Mouse (Mus musculus) forebrain, embryonic 13.5 days (tissue): ENCODE data around the gene Mrpl48. TPM values are rescaled to one million over a fixed set of nuclear protein-coding genes. Genes with fewer than 3 reads are reported as not detected.

Experiments
- ATAC-seq: fragments of 200-750 bp; cut with Nextera tagmentation; 2 replicates; pipeline ENCODE4 v1.8.0; 2017
- H3K27ac ChIP-seq: fragments of 300-500 bp; sonication (generic); 2 replicates; pipeline ENCODE4 v1.5.1; 2015; ENCODE audit warnings: inconsistent platforms, mild to moderate bottlenecking, moderate library complexity
- H3K27me3 ChIP-seq: fragments of 300-500 bp; sonication (generic); 2 replicates; pipeline ENCODE4 v1.6.1; 2015; ENCODE audit warnings: mild to moderate bottlenecking, inconsistent platforms
- H3K36me3 ChIP-seq: fragments of 300-500 bp; sonication (generic); 2 replicates; pipeline ENCODE4 v1.6.1; 2015; ENCODE audit warnings: mild to moderate bottlenecking, inconsistent platforms; ENCODE audit not compliant: poor library complexity, severe bottlenecking
- H3K4me1 ChIP-seq: fragments of 300-500 bp; sonication (generic); 2 replicates; pipeline ENCODE4 v1.6.1; 2015; ENCODE audit warnings: inconsistent platforms
- H3K4me2 ChIP-seq: fragments of 300-500 bp; sonication (generic); 2 replicates; pipeline ENCODE4 v1.6.1; 2015; ENCODE audit warnings: inconsistent platforms, mild to moderate bottlenecking, moderate library complexity
- H3K4me3 ChIP-seq: fragments of 300-500 bp; sonication (generic); 2 replicates; pipeline ENCODE4 v1.5.1; 2015; ENCODE audit warnings: mild to moderate bottlenecking, inconsistent platforms
- H3K9ac ChIP-seq: fragments of 300-500 bp; sonication (generic); 2 replicates; pipeline ENCODE4 v1.6.1; 2015; ENCODE audit warnings: mild to moderate bottlenecking, inconsistent platforms
- H3K9me3 ChIP-seq: fragments of 300-500 bp; sonication (generic); replicated peaks from 2 replicates; pipeline ENCODE4 v1.6.1; 2016; ENCODE audit warnings: inconsistent platforms
- WGBS: fragments of 180-500 bp; shearing (Covaris S2); methylation state at CpG from one replicate; pipeline ENCODE4 v1.1.7; 2015; 5-methylcytosine and 5-hydroxymethylcytosine counted together
- polyA plus RNA-seq: library from polyadenylated mRNA; unstranded; fragments of >200 nt; fragmentation: Nextera tagmentation; extraction: Ambion mirVana; gene quantifications from 2 replicates; pipeline ENCODE4 v1.2.1, GENCODE M21; 2015

Gene Mrpl48
- polyA plus RNA-seq, 1 experiment from 2014 or later = 69.9 TPM

DNA sequence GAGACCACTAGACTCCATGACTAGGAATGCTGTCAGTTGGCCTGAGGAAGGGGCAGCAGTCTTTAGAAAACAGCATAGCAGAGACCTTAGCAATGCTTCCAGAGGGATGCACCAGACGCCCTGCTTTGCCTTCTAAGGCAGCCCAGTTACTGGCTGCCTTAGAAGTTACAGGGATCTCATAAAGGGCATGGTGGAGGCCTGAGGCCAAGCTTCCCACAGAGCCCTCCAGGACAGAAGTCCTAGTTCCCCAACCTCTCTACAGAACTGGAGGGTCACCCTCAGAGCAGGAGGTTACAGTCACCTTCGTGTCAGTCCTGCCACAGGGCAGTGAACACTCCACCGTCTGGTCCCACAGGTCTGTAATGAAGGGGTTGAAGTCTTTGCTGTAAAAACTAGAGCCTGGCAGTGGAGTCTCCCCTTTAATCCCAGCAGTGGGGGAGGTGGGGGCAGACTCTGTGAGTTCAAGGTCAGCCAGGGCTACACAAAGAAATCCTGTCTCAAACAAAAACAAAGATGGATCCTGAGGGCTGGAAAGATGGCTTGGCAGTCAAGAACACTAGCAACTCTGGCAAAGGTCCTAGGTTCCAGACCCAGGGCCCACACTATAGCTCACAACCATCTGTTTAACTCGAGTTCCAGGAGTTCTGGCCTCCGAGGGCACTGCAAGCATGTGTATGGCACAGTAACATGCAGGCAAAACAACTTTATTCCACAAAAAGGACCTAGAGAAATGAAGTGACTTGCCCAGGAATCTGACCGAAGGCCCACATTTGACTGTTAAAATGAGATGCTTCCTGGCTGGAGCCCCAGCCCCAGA, 106.9 kb downstream of the Mrpl48 start:
- Histone ChIP-seq H3K9me3 (no peaks in the 10 kb centered on the region), H3K4me1 (0 out of 2 replicates have a peak, but pooled peaks cover under 1% of the 10 kb centered on the region), H3K36me3 (peaks cover 4% of the 10 kb centered on the region; the same call in 1 of the 2 replicates), H3K4me3 (no peak overlapping the region), H3K27me3 (no peaks in the 10 kb centered on the region), H3K4me2 (no peak overlapping the region), H3K27ac (no peak overlapping the region), H3K9ac (no peak overlapping the region)
- ATAC-seq = no peak
- WGBS = 76% methylated on average over 6 of the region's 6 CpGs

DNA sequence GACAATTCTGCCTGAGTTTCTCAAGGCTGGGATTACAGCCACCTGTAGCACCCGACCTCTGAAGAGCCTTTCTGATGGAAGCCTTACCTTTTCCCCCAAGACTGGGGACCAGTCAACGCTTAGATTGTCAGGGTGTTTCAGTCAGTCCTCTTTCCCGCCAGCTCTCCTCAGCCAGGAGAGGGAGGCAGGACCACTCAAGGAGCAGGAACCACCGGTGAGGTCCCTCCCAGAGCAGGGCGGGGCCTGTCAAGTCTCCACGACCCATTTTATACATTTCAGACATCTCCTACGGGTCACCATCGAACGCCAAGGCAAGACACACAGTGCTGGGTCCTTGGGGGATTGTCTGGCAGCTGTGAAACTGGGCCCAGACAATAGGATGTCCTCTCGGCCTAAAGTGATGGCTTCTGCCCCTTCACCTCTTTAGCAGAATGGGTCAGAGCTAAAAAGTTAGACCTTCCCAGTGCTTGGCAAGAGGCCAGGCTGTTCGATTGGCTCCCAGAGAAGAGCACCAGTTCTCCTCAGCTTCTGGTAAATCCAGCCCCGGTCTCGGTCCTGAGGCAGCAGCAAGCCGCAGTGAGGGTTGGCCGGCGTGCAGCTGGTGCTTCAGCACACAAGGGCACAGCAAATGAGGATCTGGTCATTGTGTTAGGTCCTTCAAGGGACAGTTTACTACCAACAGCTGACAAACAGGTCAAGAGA, 107.7 kb downstream of the Mrpl48 start:
- no peak overlapping the region for H3K4me3 ChIP-seq
- no peak for ATAC-seq
- H3K27me3 ChIP-seq = no peaks in the 10 kb centered on the region
- no peak overlapping the region for H3K9ac ChIP-seq
- H3K36me3 ChIP-seq = peaks cover 4% of the 10 kb centered on the region; the same call in 1 of the 2 replicates
- no peaks in the 10 kb centered on the region for H3K9me3 ChIP-seq
- H3K4me1 ChIP-seq = peaks cover 9% of the 10 kb centered on the region
- no peak overlapping the region for H3K4me2 ChIP-seq
- WGBS = 75% methylated on average over 16 of the region's 16 CpGs
- H3K27ac ChIP-seq = no peak overlapping the region

DNA sequence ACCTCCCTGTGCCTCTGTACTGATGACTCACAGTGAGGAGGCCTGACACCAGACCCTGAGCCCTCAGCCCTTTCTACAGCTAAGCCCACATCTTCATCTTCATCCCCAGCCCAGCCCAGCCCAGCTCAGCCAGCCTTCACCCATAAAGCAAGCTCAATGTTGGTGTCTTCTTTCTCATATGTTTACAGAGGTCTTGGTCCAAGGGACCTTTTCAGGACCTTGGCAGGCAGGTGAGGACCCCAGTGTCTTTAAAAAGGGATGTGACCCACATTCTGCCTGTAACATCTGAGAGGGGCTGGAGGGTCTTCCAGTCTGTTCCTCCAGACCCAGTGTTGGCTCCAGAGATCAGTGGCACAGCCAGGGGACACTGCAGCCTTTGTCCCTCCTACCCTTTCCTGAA, 108.6 kb downstream of the Mrpl48 start:
- no peak overlapping the region for H3K27ac ChIP-seq
- no peak overlapping the region for H3K4me3 ChIP-seq
- peaks cover 12% of the 10 kb centered on the region for H3K4me1 ChIP-seq
- no peak overlapping the region for H3K9ac ChIP-seq
- no peaks in the 10 kb centered on the region for H3K27me3 ChIP-seq
- ATAC-seq = no peak
- no peaks in the 10 kb centered on the region for H3K9me3 ChIP-seq
- H3K36me3 ChIP-seq = peaks cover 4% of the 10 kb centered on the region; the same call in 1 of the 2 replicates
- no peak overlapping the region for H3K4me2 ChIP-seq

DNA sequence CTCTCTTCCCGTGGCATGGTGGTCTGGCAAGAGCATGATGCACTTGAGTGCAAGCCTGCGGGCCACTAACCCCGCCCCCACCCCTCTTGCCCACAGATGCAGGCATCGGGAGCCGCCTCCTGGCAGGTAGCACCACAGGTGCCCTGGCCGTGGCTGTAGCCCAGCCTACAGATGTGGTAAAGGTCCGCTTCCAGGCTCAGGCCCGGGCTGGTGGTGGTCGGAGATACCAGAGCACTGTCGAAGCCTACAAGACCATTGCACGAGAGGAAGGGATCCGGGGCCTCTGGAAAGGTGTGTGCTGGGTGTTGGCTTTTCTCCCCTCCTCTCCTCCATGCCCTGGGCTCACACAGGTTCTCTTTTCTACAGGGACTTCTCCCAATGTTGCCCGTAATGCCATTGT, 110.1 kb downstream of the Mrpl48 start:
- no peak overlapping the region for H3K27ac ChIP-seq
- no peak overlapping the region for H3K4me2 ChIP-seq
- H3K4me3 ChIP-seq = no peak overlapping the region
- no peaks in the 10 kb centered on the region for H3K9me3 ChIP-seq
- 93% methylated on average over 13 of the region's 13 CpGs for WGBS
- H3K9ac ChIP-seq = no peak overlapping the region
- peaks cover 4% of the 10 kb centered on the region; the same call in 1 of the 2 replicates for H3K36me3 ChIP-seq
- H3K4me1 ChIP-seq = peaks cover 27% of the 10 kb centered on the region
- no peak for ATAC-seq
- H3K27me3 ChIP-seq = 0 out of 2 replicates have a peak, but pooled peaks cover under 1% of the 10 kb centered on the region

DNA sequence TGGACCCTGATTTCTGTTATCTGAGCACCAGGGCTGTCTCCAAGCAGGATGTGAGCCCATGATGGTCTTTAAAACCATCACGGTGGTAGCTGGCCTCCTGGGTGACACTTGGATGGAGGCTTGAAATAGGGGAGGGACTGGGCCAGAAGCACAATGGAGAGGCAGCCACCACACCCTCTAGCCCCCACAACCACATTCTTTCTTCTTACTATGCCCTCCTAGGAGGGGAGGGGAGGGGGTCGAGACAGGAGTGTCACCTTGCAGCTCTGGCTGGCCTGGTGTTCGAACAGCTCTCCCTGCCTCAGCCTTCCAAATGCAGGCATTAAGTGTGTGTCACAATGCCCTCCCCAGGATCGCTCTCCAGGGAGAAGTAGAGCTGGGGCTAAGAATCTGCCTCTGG, 110.7 kb downstream of the Mrpl48 start:
- Histone ChIP-seq H3K4me1 (peaks cover 33% of the 10 kb centered on the region), H3K4me2 (no peak overlapping the region), H3K27me3 (peaks cover 6% of the 10 kb centered on the region; the same call in 1 of the 2 replicates), H3K27ac (no peak overlapping the region), H3K36me3 (peaks cover 4% of the 10 kb centered on the region; the same call in 1 of the 2 replicates), H3K9ac (no peak overlapping the region), H3K4me3 (no peak overlapping the region), H3K9me3 (no peaks in the 10 kb centered on the region)
- 94% methylated on average over 4 of the region's 4 CpGs for WGBS
- no peak for ATAC-seq

DNA sequence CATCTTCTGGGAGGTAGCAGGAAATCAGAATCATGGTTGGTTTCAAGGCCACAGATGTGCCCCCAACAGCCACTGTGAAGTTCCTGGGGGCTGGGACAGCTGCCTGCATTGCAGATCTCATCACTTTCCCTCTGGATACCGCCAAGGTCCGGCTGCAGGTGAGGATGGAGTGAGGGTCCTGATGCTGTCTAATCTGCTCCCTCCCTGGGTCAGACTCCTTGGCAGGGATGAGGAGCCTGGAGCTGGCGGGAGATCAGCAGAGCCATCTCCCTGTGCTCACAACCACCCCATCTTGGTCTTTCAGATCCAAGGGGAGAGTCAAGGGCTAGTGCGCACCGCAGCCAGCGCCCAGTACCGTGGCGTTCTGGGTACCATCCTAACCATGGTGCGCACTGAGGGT, 111.3 kb downstream of the Mrpl48 start:
- no peak overlapping the region for H3K9ac ChIP-seq
- WGBS = over 99% methylated on average over 9 of the region's 9 CpGs
- peaks cover 4% of the 10 kb centered on the region; the same call in 1 of the 2 replicates for H3K36me3 ChIP-seq
- no peaks in the 10 kb centered on the region for H3K9me3 ChIP-seq
- no peak overlapping the region for H3K4me2 ChIP-seq
- H3K27me3 ChIP-seq = peaks cover 9% of the 10 kb centered on the region; the same call in 1 of the 2 replicates
- no peak overlapping the region for H3K27ac ChIP-seq
- no peak for ATAC-seq
- no peak overlapping the region for H3K4me3 ChIP-seq
- H3K4me1 ChIP-seq = peaks cover 34% of the 10 kb centered on the region

DNA sequence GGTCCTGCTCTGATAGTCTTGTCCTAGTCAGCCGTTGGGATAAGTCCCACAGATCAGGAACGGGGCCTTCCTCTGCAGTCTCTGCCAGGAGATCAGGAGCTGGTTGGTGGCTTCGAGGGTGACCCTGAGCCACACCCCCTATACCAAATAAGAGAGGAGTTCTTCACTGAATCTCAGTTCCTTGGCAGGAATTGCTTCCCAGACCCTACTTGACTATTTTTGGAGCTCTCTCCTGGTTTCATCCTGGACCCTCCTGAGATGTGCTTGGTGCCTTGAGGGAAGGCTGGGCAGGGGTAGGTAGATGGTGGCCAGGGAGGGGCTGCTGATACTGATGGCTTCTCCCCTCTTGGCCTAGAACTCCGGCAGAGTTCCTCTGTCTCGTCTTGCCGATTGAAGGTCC, 111.7 kb downstream of the Mrpl48 start:
- Histone ChIP-seq H3K9me3 (no peaks in the 10 kb centered on the region), H3K9ac (no peak overlapping the region), H3K4me2 (peak overlapping the region; percentile 19; the same call in 1 of the 2 replicates), H3K4me3 (no peak overlapping the region), H3K36me3 (peaks cover 4% of the 10 kb centered on the region; the same call in 1 of the 2 replicates), H3K27ac (peak overlapping the region; percentile 58; the same call in 1 of the 2 replicates), H3K4me1 (peaks cover 34% of the 10 kb centered on the region), H3K27me3 (peaks cover 9% of the 10 kb centered on the region; the same call in 1 of the 2 replicates)
- 87% methylated on average over 6 of the region's 6 CpGs for WGBS
- ATAC-seq = no peak

Other genes with a start within 250 kb of the Mrpl48 start
- gene C2cd3, start 236.1 kb downstream of the Mrpl48 start, polyA plus RNA-seq = 34.7 and 35.1 TPM in 2 replicates
- gene Ppme1, start 236.0 kb downstream of the Mrpl48 start, polyA plus RNA-seq = 118 and 120 TPM in 2 replicates
- not detected in 2 replicates for gene Ucp3, start 135.3 kb downstream of the Mrpl48 start, polyA plus RNA-seq
- 43.9 and 46.0 TPM in 2 replicates for gene Ucp2, start 115.0 kb downstream of the Mrpl48 start, polyA plus RNA-seq
- 2.1 and 3.7 TPM in 2 replicates for gene Dnajb13, start 93.3 kb downstream of the Mrpl48 start, polyA plus RNA-seq
- 17.0 TPM in 2 replicates for gene Coa4, start 71.2 kb downstream of the Mrpl48 start, polyA plus RNA-seq
- gene Rab6a, start 891 bp downstream of the Mrpl48 start, polyA plus RNA-seq = 147 and 152 TPM in 2 replicates
- 3.5 and 3.9 TPM in 2 replicates for gene Plekhb1, start 54.1 kb upstream of the Mrpl48 start, polyA plus RNA-seq
- 80.0 and 85.9 TPM in 2 replicates for gene Fam168a, start 98.3 kb upstream of the Mrpl48 start, polyA plus RNA-seq